Mouse (Mus musculus): ENCODE measurements around the gene Vmn2r7. TPM values are rescaled to one million over a fixed set of nuclear protein-coding genes. Genes with fewer than 3 reads are reported as not detected.
"Not testable (repeated sequence)": the region's sequence is repeated elsewhere in the genome, so short reads cannot be mapped to it uniquely, and the experiment has no call there.

The Vmn2r7 gene
- polyA plus RNA-seq (2016; fragmentation: Nextera tagmentation; extraction: Ambion mirVana): 0.07 TPM in 1 of 2 replicates, not detected in the other

DNA sequence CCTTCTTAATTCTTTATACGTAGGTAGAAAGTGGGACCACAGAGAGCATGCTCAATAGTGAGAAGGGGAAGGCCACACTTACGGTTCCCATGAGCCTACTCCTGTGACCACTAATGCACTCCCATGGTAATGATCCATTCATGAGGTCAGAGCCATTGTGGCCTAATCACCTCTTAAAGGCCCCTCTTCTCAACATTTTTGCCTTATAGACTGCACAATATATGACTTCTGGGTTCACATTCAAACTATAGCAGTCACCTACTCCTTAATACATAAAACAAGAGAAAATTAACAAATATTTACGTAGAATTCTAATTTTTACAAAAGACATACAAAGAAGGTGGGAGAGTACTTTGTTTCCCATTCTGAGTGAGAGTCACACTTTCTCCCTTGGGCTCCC, at the start of gene Vmn2r7:
Vmn2r7 (minus strand) TSS at position 101 of the 400 bp plus-strand sequence.
- not testable (repeated sequence) for DNase-seq (ENCODE audit: low spot score); H3K36me3 ChIP-seq (replicated peaks); H3K4me3 ChIP-seq; H3K9me3 ChIP-seq; H3K27ac ChIP-seq (replicated peaks); H3K27me3 ChIP-seq (replicated peaks; ENCODE audit: low read depth, poor library complexity, severe bottlenecking); H3K4me1 ChIP-seq
- 86% methylated on average over 3 of the region's 3 CpGs for WGBS

DNA sequence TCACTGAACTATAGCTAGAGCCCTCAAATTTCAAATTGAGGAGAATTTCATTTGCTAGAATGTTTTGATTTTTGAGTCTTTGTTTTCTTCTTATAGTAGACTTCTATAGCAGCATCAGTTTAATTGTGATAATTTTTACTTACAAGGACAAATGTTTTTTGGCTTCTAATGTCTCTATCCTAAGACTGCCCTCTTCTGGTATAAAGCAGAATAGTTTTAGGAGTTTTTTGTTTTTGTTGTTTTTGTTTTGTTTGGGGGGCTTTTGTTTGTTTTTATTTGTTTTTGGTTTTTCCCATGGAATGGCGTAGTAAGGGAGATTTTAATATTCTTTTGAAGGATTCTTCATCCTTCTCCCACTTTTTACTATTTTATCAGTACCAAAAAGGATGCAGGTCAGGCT, 45.2 kb upstream of the Vmn2r7 start:
- Histone ChIP-seq H3K27ac (replicated peaks) (no peak overlapping the region), H3K27me3 (replicated peaks; ENCODE audit: low read depth, poor library complexity, severe bottlenecking) (no peaks in the 10 kb centered on the region), H3K4me3 (no peak overlapping the region), H3K9me3 (no peaks in the 10 kb centered on the region), H3K4me1 (no peaks in the 10 kb centered on the region), H3K36me3 (replicated peaks) (no peaks in the 10 kb centered on the region)
- DNase-seq (ENCODE audit: low spot score): no peak
- 49% methylated on average over 1 of the region's 1 CpGs for WGBS

DNA sequence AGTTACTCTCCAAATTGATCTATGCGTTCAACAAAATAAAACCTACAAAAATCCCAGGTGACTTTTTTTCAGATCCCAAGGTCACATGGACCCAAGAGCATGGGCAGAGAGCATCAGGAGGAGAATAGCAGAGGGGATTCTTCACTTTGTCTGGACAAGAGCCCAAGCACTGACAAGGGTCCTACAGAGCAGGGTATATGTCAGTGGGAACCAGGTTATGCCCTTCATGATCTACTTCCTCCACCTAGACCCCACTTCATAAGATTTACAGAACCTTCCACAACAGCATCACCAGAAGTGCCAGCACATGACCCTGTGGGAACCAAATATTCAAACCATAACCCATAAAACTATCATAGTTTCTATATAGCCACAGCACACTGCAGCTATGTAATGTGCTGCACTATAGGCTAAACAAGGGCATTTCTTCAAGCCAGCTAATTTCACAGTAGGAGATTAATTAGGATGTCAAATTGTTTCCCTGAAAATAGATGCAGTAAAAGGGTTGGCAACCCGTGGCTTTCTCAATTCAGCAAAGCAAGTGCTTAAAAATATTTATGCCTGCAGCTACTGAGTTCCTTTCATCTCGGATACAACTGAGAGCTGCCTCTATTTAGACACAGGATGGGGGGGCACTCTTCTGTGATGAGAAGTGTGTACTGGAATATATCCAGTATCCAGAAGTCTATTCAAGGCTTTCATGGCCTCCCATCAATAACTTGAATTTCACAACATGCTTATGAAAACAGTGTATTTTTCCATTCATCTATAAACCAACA, 33.8 kb upstream of the Vmn2r7 start:
- Histone ChIP-seq H3K27me3 (replicated peaks; ENCODE audit: low read depth, poor library complexity, severe bottlenecking) (no peaks in the 10 kb centered on the region), H3K27ac (replicated peaks) (no peak overlapping the region), H3K4me1 (no peaks in the 10 kb centered on the region), H3K9me3 (no peaks in the 10 kb centered on the region), H3K36me3 (replicated peaks) (no peaks in the 10 kb centered on the region), H3K4me3 (no peak overlapping the region)
- 72% methylated on average over 3 of the region's 3 CpGs for WGBS
- no peak for DNase-seq (ENCODE audit: low spot score)

DNA sequence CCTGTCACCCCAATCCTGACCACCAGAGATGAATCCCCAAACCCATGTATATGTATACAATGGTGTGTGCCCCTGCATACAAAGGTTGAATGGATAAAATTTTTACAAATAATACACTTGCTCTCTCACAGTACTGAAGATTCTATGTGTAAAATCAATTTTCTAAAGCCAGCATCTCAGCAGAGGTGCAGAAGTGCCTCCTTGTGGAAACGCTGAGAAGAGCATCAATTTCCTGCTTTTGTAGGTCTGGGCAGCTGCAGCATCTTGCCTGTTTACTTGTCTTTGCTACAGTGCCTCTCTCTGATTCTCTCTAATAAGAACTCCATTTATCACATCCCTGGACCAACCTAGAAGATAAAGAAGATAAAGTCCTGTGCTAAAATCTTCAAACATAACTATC, 32.1 kb upstream of the Vmn2r7 start:
- no peaks in the 10 kb centered on the region for H3K27me3 ChIP-seq (replicated peaks; ENCODE audit: low read depth, poor library complexity, severe bottlenecking)
- no peak overlapping the region for H3K4me3 ChIP-seq
- WGBS: 43% methylated on average over 1 of the region's 1 CpGs
- H3K9me3 ChIP-seq: no peaks in the 10 kb centered on the region
- no peaks in the 10 kb centered on the region for H3K4me1 ChIP-seq
- no peak for DNase-seq (ENCODE audit: low spot score)
- no peak overlapping the region for H3K27ac ChIP-seq (replicated peaks)
- no peaks in the 10 kb centered on the region for H3K36me3 ChIP-seq (replicated peaks)

DNA sequence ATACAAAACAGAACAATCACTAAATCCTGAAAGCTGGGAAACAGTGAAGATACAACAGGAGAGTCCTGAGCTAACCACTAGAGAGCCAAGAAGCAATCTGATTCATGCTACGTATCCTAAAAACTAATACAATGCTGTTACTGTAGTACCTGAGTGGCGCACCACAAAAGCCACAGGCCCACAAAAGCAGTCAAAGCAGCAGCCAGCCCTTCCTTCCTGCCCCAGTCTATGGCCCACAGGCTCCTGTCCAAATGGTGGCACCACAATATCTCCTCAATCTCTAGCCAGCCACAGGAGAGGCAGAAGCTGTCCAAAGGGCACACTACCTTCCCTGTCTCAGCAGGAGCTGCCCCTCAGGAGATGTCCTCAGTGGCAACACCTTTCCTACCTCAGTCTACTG, 1.7 kb downstream of the Vmn2r7 start:
- no peaks in the 10 kb centered on the region for H3K27me3 ChIP-seq (replicated peaks; ENCODE audit: low read depth, poor library complexity, severe bottlenecking)
- H3K4me1 ChIP-seq: no peaks in the 10 kb centered on the region
- H3K9me3 ChIP-seq: no peaks in the 10 kb centered on the region
- WGBS: 92% methylated on average over 2 of the region's 2 CpGs
- DNase-seq (ENCODE audit: low spot score): no peak
- no peaks in the 10 kb centered on the region for H3K36me3 ChIP-seq (replicated peaks)
- no peak overlapping the region for H3K27ac ChIP-seq (replicated peaks)
- no peak overlapping the region for H3K4me3 ChIP-seq

DNA sequence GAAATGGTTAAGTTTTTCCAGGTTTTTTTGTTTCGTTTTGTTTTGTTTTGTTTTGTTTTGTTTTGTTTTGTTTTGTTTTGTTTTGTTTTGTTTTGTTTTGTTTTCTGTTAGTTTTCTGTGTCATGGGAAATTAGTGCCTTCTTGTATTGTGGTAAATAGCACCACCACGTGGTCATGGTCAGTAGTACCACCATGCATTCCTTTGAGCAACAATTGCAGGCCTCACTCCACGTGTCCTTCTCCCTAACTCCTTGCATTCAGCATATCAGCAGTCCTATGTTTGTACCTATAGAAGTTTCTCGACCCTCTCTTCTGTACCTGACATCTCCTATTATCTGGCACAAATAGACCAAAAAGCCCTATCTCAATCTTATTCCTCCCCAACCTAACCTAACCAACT, 2.3 kb downstream of the Vmn2r7 start:
- H3K4me3 ChIP-seq: no peak overlapping the region
- H3K9me3 ChIP-seq: no peaks in the 10 kb centered on the region
- H3K4me1 ChIP-seq: no peaks in the 10 kb centered on the region
- peak; percentile 57 for DNase-seq (ENCODE audit: low spot score)
- H3K27ac ChIP-seq (replicated peaks): no peak overlapping the region
- H3K36me3 ChIP-seq (replicated peaks): no peaks in the 10 kb centered on the region
- 17% methylated on average over 4 of the region's 4 CpGs for WGBS
- H3K27me3 ChIP-seq (replicated peaks; ENCODE audit: low read depth, poor library complexity, severe bottlenecking): no peaks in the 10 kb centered on the region

DNA sequence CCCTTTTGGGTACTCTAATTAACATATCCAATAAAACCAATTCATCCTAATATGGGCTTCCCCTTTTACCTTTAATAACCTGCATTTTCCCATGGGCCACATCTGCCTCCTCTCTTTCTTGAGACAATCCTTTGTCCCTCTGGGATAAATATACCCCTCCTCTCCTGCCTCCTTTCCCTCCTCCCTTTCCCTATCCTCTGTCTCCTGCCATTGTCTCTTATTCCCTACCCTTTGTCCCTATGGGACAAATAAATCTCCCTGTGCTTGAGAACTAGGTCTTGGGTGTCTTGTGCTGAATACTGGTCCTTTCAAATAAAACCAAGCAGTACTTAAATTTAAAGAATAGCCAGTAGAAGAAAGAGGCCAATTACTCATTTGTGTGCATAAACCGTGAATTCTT, 13.4 kb downstream of the Vmn2r7 start:
- Histone ChIP-seq H3K9me3 (no peaks in the 10 kb centered on the region), H3K27ac (replicated peaks) (no peak overlapping the region), H3K36me3 (replicated peaks) (no peaks in the 10 kb centered on the region), H3K4me3 (no peak overlapping the region), H3K4me1 (no peaks in the 10 kb centered on the region), H3K27me3 (replicated peaks; ENCODE audit: low read depth, poor library complexity, severe bottlenecking) (no peaks in the 10 kb centered on the region)
- no peak for DNase-seq (ENCODE audit: low spot score)
- 79% methylated on average over 1 of the region's 1 CpGs for WGBS

DNA sequence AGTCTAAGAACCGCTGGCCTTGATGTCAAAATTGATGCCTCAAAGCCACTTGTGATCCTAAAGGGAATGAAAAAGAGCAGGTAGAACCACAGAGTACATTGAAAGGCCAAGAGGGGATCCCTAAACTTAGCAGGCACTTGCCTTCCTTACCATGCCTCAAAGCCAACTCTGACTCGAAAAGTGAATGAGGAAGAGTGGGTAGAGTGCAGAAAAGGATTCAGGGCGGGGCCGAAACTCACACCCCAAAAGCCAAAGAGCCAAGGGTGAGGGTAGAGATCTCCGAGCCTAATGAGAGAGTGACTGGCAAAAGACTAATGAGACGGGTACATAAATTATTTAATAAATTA, 53.3 kb downstream of the Vmn2r7 start:
- Histone ChIP-seq H3K4me3 (no peak overlapping the region), H3K9me3 (no peaks in the 10 kb centered on the region), H3K27ac (replicated peaks) (no peak overlapping the region), H3K27me3 (replicated peaks; ENCODE audit: low read depth, poor library complexity, severe bottlenecking) (no peaks in the 10 kb centered on the region), H3K4me1 (no peaks in the 10 kb centered on the region), H3K36me3 (replicated peaks) (no peaks in the 10 kb centered on the region)
- no peak for DNase-seq (ENCODE audit: low spot score)
- WGBS: 59% methylated on average over 6 of the region's 6 CpGs

DNA sequence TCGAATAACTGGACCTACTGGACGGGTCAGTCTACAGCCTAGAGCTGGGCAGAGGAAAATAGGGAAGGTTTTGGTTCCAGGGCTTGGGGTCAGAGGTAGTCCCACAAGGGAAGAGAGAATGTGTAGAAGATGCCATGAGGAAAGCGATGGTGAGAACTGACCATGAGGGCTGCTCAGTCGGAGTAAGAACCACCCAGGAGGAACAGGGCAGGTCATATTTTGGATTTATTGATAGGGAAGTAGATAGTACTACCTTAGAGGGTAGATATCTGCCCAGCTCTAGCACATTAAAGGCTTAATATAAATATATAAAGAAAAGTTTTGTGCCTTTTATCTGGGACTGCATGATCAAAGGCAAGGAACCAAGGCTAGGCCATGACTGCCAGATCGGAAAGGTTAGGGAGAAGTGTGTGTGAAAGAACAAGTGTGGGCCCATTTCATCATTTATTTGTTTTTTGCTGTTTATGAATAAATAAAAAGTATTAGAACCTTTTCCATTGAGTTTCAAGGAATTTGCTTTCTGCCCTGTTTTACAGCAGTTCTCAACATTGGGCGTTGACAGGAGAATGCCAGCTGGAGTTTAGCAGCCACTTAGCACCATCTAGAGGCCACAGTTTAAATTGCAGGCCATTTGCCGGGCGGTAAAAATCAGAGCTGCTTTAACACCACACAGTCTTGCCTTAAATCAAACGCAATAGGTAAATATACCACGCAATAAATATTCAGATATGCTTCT, 53.9 kb downstream of the Vmn2r7 start:
- Histone ChIP-seq H3K9me3 (no peaks in the 10 kb centered on the region), H3K27ac (replicated peaks) (no peak overlapping the region), H3K36me3 (replicated peaks) (no peaks in the 10 kb centered on the region), H3K27me3 (replicated peaks; ENCODE audit: low read depth, poor library complexity, severe bottlenecking) (no peaks in the 10 kb centered on the region), H3K4me3 (no peak overlapping the region), H3K4me1 (no peaks in the 10 kb centered on the region)
- WGBS: 53% methylated on average over 10 of the region's 10 CpGs
- DNase-seq (ENCODE audit: low spot score): peak; percentile 63

DNA sequence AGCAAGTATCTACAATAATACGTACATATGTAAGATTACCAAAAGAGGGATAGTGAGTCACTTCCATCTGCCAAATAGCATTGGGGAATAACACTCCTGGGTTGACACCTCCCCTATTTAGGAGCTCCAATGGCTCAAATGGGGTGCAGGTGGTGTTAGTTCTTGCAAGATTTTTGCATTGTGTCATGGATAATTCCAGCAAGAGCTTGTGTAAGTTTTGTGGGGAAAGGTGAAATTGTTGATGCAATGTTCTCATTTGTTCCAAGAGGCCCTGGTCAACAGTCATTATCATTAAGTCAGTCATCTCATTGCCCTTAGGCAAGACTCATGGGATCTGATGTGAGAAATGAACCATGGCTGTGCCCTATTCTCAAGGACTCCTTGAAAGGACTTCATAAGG, 61.7 kb downstream of the Vmn2r7 start:
- Histone ChIP-seq H3K27ac (replicated peaks) (no peak overlapping the region), H3K4me3 (no peak overlapping the region), H3K27me3 (replicated peaks; ENCODE audit: low read depth, poor library complexity, severe bottlenecking) (no peaks in the 10 kb centered on the region), H3K36me3 (replicated peaks) (no peaks in the 10 kb centered on the region), H3K9me3 (no peaks in the 10 kb centered on the region), H3K4me1 (no peaks in the 10 kb centered on the region)
- 88% methylated on average over 1 of the region's 1 CpGs for WGBS
- DNase-seq (ENCODE audit: low spot score): no peak

DNA sequence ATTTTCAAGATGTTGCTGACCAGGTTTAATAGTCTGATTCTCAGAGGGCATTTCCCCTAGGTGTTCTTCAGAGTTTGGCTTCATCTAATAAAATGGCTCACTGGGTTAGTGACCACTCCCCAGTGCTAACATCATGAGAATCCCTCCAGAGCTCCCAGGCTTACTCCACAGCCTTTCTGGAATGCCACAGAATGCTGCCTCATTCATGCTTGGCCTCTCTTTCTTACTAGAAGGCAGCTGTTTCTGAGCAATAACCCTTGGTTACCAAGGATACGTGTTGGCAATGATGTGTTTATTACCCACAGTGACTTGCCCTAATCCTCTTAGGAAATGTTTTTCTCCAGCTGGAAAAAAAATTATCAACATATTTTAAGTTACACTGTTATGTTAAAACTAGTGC, 72.4 kb downstream of the Vmn2r7 start:
- Histone ChIP-seq H3K4me1 (no peaks in the 10 kb centered on the region), H3K36me3 (replicated peaks) (no peaks in the 10 kb centered on the region), H3K27ac (replicated peaks) (no peak overlapping the region), H3K4me3 (no peak overlapping the region), H3K27me3 (replicated peaks; ENCODE audit: low read depth, poor library complexity, severe bottlenecking) (no peaks in the 10 kb centered on the region), H3K9me3 (no peaks in the 10 kb centered on the region)
- DNase-seq (ENCODE audit: low spot score): no peak
- 91% methylated on average over 1 of the region's 1 CpGs for WGBS

DNA sequence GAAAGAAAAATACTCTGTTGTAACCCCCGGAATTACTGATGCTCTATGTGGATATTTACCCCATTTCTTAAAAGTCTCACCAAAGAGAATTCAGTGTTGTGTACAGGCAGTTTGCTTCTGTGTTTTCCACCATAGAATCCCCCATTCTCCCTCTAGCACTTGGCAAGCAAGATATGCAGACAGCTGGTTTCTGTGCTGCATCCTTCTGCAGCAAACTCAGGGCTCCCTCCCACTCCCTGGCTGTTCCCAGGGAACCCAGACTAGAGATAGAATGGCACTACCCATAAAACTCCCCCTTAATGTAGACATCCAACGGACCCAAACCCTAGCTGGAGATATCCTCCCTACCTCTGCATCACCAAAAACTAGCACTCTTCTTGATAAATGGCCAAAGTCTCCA, 88.4 kb downstream of the Vmn2r7 start:
- 86% methylated on average over 2 of the region's 2 CpGs for WGBS
- H3K4me3 ChIP-seq: no peak overlapping the region
- H3K27ac ChIP-seq (replicated peaks): no peak overlapping the region
- no peaks in the 10 kb centered on the region for H3K27me3 ChIP-seq (replicated peaks; ENCODE audit: low read depth, poor library complexity, severe bottlenecking)
- no peaks in the 10 kb centered on the region for H3K36me3 ChIP-seq (replicated peaks)
- no peaks in the 10 kb centered on the region for H3K4me1 ChIP-seq
- no peak for DNase-seq (ENCODE audit: low spot score)
- peaks cover 6% of the 10 kb centered on the region; the same call in 1 of the 2 replicates for H3K9me3 ChIP-seq
